Mouse (Mus musculus): ENCODE measurements around the gene Chid1.

Gene Chid1

DNA sequence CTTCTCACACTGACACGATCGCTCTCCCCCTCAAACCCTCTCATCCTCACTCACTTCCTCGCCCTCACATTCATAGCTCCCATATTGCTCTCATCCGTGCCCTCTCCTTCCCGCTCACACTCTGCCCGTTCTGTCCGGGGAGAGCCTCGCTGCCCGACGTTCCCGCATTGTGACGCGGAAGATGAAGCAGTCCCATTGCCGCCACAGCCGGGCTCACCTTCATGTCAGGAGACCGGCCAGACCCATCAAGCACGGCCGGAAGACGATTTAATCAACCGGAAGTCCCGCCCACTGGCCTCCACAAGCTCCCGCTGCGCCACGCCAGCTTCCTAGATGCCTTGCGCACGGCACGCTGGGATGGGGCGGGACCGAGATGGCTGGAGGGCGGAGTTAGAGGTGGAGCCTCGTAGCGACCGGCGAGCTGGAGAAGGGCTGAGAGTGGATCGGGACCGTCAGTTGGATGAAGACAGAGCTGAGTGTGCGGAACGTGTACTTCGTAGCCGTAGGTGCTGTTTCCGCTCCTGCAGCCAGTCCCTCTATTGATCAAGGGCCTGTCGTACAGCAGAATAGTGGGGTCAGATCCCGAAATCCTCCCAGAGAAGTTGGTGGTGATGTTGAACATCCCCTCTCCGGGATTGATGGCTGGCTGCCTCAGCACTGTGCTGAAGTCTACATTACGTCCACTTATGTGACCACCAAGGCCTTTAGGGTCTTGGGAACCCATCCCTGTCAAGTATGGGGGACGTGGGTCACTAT, at the start of gene Chid1:
TSS of gene Chid1 (minus strand) at position 302 of the 756 bp plus-strand sequence.
- peak; percentile 96 for DNase-seq (ENCODE audit: low spot score in 2 of 2)

DNA sequence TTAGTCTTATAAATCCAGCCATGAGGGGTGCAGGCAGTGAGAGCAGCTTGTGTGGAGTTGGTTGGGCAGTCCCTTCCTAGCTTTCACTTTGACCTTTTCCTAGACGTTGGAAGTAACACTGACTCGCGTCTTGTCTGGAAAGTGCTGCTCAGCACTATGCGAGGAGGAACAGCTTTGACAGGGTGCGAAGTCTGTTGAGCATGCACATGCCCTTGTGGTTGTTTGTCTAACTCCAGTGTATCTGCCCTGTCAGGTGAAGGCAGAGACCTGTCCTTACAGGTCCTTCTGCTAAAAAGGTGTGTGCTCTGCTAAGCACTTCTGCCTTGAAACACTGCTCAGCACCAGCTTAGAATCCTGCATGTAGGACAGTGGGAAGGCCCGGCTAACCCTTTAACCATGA, 49.2 kb upstream of the Chid1 start:
- DNase-seq (ENCODE audit: low spot score in 2 of 2), result no peak

DNA sequence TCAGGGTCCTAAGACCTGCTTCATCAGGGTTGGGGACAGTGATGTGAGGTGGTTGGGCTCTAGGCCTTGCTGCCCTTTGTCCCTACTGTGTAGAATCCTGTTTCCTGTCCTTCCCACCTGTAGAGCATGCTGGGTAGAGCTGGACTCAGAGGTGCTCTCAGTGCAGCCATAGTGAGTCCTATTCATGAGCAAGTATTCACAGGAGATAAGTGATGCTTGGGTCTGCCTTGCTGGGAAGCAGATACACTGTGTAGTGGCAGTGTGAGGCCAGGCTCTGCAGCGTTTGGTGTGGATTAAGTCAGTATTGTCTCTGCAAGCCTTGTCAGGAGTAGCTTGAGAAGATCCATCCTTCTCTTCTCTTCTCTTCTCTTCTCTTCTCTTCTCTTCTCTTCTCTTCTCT, 46.2 kb upstream of the Chid1 start:
- DNase-seq (ENCODE audit: low spot score in 2 of 2), result no peak

DNA sequence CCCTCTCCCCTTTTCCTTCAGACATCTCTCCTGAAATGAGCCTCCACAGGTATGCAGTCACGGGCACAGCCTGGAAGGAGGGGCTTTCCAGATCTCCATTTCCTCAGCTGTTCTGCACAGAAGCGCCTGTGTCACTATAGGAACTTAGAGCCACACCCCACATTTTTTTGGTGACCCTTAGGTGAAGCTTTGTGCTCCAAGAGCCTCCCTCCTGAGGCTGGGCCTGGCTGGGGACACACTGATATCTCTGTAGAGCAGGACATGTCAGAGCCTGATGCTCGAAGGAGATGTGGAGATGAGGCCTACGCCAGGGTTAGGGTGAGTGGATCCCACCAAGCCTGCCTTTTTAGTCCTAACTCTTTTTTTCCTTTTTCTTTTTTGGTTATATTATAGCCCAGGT, 45.6 kb upstream of the Chid1 start:
- no peak for DNase-seq (ENCODE audit: low spot score in 2 of 2)

DNA sequence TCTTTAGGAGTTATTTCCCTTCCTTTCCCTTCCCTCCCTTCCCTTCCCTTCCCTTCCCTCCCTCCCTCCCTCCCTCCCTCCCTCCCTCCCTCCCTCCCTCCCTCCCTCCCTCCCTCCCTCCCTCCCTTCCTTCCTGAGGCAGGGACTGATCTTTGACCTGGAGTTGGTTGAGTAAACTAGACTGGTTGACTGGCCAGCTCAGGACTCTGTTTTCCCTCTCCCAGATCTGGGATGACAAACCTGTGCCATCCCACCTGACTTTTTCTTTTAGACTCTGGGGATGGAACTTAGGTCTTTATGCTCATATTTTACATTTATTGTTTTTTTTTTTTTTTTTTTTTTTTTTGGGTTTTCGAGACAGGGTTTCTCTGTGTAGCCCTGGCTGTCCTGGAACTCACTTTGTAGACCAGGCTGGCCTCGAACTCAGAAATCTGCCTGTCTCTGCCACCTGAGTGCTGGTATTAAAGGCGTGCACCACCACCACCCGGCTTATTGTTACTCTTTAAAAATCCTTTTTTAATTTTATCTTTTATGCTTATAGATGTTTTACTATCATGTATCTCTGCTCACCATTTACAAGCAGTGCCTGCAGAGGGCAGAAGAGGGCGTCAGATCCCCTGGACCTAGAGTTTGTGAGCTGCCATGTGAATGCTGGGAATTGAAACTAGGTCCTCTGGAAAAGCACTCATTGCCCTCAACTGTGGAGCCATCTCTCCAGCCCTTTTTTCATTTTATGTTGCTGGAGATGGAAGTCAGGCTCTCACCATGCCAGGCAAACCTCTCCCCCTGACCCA, 44.6 kb upstream of the Chid1 start:
- DNase-seq (ENCODE audit: low spot score in 2 of 2), result no peak

DNA sequence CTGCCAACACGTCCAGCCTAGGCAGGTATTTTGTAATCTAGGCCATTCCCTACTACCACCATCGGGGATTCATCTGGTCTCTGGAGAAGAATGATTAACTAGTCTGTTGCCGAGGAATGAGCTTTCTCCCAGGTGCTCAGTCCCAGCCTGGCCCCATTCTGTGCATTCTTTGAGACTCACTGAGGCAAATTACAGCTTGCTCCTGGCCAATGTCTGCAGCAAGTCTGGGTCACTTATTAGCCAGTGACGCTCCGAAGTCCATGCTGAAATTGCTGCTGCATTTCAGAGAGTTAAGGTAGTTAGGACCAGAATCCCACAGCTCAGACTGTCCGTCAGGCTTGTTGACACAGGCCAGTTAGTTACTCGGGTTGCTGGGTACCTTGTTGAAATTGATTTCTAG, 41.7 kb upstream of the Chid1 start:
- no peak for DNase-seq (ENCODE audit: low spot score in 2 of 2)

DNA sequence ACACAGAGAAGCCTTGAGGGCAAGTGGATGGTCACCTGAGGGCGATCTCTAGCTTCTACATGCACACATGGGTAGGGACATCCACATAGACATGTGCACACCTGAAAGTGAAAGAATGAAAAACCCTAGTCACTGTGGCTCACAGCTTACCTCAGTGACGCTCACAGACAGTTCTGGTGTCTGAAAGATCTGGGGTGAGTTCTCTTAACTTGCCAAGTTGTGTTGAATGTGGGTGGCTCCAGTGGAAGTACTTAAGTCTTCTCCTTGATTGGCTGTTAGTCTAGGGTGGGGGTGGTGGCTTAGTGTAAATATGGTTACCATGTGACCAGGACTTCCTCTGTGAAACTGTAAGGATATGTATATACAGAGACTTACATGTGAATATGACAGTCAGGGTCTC, 39.3 kb upstream of the Chid1 start:
- DNase-seq (ENCODE audit: low spot score in 2 of 2), result peak; percentile 65

DNA sequence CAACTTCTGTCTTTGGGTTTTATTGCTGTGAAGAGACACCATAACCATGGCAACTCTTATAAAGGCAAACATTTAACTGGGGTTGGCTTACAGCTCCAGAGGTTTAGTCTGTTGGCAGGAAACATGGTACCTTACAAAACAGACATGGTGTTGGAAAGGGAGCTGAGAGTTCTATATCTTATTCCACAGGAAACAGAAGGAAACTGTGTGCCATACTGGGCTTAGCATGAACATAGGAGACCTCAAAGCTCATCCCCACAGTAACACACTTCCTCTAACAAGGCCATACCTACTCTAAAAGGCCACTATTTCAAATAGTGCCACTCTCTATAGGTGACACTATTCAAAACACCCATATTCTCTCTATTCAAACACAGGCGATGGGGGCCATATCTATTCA, 38.9 kb upstream of the Chid1 start:
- DNase-seq (ENCODE audit: low spot score in 2 of 2), result no peak

DNA sequence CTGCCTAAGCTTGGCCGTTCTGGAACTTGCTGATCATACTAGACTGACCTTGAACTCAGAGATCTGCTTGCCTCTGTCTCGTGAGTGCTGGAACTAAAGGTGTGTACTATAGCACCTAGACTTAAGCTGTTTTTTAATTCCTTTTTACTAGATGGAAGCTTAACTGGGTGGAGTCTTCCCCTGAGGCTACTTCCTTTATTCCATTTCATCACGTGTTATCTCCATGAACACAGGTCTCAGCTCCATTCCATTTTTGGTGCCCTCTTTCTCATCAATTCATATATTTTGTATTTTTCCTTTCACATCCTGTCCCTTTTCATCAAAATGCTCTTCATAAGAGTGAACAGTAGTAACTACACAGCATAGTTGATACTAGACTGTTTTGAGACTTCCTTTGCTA, 38.1 kb upstream of the Chid1 start:
- no peak for DNase-seq (ENCODE audit: low spot score in 2 of 2)

DNA sequence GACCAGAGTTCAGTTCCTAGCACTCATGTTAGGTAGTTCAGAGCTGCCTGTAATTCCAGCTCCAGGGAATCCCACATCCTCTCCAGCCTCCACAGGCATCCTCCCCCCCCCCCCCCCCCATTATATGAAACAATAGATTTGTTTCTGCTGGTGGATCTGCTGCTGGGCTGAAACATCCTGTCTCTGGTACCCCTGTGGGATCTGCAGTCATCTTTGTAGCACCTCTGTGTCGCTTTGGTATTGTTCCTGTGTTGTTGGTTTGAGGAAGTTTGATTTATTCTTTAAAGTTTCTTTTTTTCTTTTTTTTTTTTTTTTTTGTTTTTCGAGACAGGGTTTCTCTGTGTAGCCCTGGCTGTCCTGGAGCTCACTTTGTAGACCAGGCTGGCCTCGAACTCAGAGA, 35.8 kb upstream of the Chid1 start:
- DNase-seq (ENCODE audit: low spot score in 2 of 2), result no peak

DNA sequence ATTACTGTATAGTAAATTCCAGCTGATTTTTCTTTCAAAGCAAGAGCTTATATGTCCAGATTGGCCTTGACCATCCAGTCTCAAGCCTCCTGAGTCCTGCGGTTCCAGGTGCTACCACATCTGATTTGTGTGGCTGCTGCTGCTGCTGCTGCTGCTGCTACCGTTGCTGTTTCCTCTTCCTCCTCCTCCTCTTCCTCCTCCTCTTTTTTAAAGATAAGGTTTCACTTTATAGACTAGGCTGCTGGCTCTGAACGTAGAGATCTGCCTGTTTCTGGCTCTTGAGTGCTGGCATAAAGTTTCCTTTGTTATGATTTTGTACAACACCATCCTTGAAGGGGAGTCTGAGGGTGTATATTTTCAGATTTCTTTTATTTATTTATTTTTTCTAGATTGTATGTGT, 34.4 kb upstream of the Chid1 start:
- DNase-seq (ENCODE audit: low spot score in 2 of 2), result no peak

DNA sequence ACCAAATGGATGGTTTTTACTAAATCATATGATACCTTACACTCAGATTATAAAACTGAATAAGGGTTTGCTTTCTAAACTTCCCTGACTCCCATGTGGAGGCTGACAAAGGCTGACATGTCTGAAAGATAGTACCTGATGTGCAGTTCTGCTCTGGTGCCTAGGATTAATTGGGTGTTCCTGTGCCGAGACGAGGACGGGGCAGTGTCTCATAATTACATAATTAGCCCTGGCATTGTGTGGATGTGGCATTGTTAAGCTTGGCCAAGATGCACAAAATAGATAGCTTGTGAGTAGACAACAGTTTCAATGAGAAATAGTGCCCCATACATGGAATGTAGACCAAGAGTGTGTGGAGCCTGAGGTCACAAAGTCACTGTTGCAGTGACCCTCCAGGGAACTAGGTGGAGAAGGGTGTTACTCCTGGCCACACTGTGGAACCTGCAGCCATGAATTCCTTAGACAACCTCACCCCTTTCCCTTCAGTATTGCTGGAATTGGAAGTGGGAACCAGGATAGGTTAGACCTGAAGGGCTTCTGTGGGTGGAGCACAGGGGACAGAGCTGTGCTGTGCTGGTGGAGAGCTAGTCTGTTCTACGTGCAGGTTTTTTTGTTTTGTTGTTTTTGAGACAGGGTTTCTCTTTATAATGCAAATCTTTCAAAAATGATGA, 31.1 kb upstream of the Chid1 start:
- DNase-seq (ENCODE audit: low spot score in 2 of 2), result no peak

DNA sequence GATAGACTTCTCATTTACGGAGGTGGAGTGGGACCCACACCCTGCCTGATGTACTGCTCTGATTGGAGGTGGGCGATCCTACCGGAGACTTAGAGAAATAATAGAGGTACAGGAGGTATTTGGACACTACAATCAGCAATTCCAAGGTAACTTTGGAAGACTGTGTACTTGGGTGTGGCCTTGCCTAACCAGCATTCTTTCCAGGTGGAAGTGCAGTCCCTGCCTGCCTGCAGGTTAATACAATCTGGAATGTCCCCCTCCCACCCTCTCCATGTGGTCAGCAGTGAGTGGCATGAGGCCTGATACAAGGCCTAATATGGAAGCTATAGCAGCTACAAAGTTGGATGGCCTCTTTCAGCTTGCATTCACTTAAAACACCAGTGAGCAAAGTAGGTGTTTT, 30.3 kb upstream of the Chid1 start:
- DNase-seq (ENCODE audit: low spot score in 2 of 2), result no peak

DNA sequence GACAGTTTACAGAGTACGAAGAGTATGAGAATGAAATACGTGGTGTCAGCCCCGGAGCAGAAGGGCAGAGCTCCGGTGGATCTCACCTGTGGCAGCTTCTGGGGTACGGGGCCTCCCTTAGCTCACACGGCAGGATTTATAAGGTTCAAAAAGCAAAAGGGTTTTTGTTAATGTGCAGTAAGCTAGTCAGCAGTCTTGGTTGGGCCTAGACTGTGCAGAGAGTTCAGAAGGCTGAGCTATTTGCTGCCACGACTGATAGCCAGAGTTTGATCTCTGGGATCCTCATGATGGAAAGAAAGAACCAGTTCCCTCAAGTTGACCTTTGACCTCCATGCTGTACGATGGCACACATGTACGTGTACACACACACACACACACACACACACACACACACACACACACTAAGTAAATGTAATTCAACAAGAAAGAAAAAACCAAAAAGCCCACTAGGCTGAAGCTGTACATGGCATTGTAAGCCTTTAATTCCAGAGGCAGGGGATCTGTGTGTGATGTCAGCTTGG, 29.7 kb upstream of the Chid1 start:
- DNase-seq (ENCODE audit: low spot score in 2 of 2), result no peak

DNA sequence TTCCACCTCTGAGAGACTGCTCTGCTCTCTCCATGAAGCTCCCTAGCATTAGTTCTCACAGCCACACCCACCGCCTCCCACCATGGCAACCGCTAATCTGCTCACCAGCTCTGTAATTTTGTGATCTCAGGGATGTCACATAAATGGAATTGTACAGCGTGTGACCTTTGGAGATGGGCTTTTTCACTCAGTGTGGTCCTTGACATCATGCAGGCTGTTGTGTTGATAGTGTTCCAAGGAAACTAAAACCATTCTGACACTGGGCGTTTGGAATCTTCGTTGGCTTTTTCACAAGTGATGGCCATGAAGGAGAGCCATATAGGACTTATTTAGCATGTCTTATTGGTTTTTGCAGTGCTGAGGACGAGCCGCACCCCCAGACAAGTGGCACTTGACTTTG, 26.9 kb upstream of the Chid1 start:
- DNase-seq (ENCODE audit: low spot score in 2 of 2), result no peak

DNA sequence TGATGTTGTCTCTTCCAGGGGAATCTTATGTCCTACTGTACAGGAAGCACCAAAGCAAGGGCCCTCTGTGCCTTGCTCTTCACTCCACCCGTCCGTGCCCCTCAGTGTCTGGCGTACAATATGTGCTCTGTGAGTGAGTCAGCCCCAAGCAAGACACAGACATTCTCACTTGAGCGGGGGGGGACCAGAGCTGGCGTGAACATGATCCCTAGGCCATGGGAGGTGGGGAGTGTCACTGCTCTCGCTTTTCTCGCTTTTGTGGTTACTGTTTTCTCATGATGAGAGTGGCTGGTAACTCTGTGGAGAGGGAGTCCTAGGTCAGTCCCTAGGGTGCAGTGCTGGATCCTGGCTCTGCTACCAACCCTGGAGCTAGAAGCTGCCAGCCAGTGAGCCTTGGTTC, 24.9 kb upstream of the Chid1 start:
- no peak for DNase-seq (ENCODE audit: low spot score in 2 of 2)

DNA sequence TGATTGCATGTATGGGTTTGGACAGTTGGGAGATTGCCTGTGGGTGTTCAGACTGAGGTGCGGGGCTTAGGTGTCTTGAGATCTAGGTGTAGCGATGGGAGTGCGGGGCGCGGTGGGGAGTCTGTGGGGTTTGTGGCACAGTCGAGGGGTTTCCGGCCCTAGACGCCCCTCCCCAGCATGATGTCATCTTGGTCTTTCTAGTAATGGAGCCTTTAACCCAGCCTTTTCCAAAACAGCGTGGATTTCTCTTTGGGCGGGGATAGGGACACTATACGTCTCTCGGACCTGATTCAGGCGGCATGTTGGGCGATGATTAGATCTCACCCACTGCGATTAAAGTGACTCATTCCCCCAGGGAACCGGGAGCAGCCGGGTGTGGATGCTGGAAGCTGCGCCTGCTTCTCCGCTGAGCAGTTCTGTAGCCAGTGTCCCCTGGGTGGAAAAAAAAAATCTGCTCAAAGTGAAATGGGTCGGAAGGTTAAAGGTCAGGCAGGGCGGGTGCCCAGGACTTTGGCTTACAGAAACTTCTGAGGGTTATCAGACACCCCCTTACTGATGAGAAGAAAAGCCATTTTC, 23.3 kb upstream of the Chid1 start:
- peak in 1 of 2 experiments; percentile 29 for DNase-seq (ENCODE audit: low spot score in 2 of 2)

DNA sequence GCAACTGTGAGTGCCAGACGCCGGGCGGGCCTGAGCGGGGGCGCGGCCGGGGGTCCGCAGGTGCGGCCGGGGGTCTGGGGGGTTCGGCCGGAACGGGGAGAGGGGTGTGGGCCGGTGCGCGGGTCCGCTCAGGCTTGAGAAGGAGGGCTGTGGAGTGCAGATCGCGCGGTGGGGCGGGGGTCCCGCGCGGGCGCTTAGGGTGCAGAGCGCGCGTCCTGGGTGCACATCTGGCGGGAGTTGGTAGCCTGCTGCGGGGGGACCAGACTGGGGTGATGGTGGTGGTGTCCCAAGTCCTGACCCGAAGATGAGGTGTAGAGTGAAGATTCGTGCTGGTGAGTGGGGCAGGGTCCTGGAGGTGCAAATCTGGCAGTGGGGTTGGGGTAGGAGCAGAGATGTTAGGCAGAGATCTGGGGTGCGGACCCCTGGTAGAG, 22.8 kb upstream of the Chid1 start:
- no peak for DNase-seq (ENCODE audit: low spot score in 2 of 2)

DNA sequence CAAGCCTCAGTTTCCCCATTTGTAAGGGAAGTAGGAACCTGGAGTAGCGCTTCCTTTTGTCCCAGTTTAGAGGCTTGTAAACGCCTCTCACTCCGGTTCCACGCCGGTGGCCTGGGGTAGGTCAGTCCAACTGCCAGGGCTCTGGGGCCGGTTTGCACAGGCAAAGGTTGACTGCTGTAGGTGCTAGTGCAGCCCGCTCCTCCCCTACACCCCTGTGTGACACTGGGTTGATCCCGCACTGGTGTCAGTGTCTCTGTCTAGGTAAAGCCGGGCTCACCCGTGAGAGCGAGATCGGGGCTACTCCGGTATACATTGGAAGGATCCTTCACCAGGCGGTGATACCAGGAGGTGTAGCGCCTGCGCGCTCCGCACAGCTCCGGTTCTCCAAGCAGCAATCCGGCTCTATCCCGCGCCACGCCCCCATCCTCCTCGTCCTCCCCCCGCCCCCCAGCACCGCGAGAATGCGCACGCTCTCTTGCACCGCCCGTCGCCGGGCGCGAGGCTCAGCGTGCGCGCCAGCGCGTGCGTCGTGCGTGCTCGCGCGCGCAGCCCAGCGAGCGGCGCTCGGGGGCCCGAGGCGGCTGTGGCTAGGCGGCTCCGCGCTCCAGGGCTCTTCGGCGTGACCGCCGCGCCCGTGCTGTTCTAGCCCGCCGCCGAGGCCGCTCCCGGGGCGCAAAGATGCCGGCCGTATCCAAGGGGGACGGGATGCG, 22.2 kb upstream of the Chid1 start, which contains the start of gene Ap2a2:
TSS of gene Ap2a2 (plus strand) at position 492 of the 710 bp plus-strand sequence.
- peak; percentile 77 to 83 for DNase-seq (ENCODE audit: low spot score in 2 of 2)

DNA sequence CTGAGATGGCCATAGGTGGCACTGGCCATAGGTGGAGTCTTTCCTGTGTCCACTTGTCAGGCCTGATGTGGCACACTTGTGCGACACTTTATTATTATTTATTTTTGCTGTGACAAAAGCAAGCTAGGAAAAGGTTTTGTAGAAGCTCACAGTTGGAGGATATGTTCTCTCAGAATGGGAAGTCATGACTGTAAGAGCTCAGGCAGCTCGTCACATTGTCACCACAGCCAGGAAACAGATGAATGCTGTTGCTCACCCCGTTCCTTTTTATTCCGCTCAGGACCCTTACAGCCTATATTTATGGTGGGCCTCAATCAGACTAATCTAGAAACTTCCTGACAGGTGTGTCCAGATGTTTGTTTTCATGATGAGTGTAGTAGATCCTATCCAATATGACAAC, 20.8 kb upstream of the Chid1 start:
- no peak for DNase-seq (ENCODE audit: low spot score in 2 of 2)

DNA sequence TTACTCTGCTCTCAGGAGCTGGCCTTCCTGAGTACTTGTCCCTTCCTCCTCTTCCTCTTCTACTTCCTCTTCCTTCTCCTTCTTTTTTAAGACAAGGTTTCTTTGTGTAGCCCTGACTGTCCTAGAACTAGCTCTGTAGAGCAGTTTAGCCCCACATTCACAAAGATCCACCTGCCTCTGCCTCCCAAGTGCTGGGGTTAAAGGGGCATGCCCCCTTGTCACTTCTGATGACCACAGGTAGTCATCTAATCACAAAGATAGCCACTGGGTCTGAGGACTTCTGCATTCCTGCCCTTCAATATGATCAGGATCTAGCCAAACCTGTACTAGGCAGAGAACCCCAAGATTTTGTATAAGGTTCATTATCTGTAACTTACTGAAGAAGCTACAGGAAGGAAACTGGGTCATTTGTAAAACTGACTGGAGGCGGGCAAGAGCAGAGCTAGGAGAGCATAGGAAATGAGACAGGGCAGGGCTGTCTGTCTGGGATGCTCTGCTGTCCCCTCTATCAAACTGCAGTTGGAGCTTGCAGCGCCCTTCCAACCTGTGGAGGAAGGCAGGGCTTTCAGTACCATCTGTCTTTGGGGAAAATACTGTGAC, 20.2 kb upstream of the Chid1 start:
- no peak for DNase-seq (ENCODE audit: low spot score in 2 of 2)
